Mouse (Mus musculus): ENCODE measurements around the gene Ryr2.
"Not testable (repeated sequence)": the region's sequence is repeated elsewhere in the genome, so short reads cannot be mapped to it uniquely, and the experiment has no call there.

Gene Ryr2

DNA sequence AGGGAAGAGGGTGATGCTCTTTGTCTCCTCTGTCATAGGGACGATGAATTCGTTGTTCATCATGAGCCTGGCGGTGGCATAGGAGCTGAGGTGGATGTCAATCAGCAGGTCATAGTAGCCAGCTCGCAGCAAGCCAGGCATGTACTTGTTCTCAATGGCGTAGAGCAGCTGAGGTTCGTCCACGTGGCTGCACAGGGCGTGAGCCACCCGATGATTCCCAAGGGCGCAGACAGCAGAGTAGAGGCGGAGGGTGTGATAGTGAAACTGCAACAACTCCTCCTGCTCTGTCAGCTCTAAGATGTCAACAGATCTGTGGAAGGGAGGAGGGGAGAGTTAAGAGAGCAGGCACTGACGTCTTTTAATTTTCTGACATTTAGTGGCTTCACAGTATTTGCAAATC is 368.5 kb downstream of the Ryr2 start:
- no peak for DNase-seq

DNA sequence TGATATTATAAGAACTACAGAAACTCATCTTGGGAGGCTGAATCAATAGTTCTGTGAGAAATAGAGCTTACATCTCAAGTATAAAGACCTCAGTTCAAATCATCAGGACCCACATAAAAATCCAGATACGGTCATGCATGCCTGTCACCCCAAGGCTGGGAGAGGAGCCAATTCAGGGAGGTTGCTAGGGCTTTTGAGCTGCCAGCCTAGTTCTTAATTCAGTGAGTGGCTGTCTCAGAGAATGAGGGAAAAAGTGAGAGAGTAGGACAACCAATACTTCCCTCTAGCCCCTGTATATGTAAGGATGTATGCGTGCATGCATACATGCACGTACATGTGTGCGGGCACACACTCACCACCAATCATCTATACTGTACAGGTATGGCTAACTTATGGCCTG is 390.5 kb downstream of the Ryr2 start:
- DNase-seq = no peak

- DNase-seq = peak; percentile 60
These were observed 396.9 kb downstream of the Ryr2 start for GRCm38 (mm10) chr13:11709708-11710471.

DNA sequence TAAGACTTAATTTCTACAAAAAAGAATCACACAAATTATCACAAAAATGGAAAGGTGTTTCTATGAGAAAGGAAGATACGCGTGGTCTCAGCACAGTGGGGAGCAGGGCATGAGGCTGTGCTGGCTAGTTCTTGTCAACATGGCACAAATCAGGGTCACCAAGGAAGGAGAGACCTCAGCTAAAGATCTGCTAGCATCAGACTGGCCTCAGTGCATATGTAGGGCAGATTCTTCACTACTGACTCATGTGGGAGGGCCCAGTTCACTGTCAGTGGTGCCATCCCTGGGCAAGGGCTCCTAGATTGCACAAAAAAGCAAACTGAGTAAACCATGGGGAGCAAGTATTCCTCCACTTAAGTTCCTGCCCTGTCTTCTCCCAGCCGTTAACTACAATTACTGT is 405.0 kb downstream of the Ryr2 start:
- DNase-seq = no peak

DNA sequence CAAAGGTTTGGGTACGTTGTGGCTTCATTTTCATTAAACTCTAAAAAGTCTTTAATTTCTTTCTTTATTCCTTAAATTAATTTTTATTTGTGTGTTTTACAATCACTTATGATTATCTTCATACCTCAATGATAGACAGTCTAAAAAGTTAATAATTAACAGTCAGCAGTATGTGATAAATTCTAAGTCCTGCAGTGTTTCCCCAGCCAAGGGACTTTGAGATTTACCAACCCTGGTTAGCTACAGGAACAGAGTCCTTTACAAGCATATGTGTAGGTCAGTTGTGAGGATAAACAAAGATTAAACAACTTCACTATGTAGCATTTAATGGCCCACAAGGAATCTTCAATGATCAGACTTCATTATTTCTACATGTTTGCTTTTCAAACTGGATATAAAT is 410.2 kb downstream of the Ryr2 start:
- no peak for DNase-seq

DNA sequence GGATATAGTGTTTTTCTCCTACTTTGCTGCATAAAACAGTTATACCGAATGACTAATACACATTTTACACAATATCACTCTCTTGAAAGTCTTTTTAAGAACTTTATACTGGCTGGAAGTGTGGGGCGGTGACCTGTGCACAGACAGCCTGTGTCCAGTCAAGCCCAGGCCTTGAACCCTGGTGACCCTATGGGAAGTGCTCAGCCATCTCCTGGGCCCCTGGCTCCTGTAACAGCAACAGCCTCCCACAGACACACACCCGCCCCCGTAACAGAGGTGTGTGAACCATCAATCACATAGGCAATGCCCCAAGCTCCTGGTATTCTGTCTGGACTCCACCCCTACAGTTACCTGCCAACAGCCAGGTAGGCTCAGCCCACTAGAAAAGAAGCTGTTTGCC is 424.9 kb downstream of the Ryr2 start:
- no peak for DNase-seq

DNA sequence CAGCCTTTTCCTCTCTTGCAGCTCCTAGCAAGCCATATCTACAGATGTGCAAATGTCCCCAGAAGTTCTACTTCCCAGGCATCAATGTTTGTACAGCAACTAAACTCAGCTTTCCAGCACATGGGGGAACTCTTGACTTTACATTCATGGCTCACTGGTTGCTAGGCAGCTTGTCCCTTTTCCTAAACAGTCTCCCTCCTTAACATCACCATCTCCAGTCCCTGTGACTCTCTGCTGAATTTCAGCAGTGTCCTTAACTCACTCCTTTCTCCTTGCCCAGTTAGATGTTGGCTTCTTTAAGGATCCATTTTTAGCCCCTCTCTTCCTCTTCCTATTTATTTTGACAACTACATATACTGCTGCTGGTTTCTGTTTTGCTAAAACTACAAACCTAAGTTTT is 443.9 kb downstream of the Ryr2 start:
- DNase-seq = no peak

DNA sequence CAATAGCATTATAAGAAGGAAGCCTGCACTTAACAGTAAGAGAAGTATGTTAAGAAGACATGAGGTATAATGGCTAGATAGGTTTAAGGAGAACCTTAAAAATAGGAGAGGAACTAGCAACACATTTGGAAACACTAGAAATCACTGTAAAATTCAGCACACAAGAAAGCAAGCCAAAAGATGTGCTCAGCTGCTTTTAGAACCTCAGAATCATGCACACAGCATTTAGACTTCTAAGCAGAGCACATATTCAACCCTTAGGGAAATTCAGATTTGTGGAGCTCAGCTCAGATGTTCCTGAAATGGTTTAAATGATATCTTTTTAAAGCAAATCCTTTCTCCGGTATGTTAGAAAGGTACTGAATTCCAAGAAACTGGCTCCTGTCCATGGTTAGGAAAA is 461.9 kb downstream of the Ryr2 start:
- DNase-seq = no peak

GRCm38 (mm10) chr13:11636383-11636782 is 470.4 kb downstream of the Ryr2 start:
- DNase-seq = no peak

GRCm38 (mm10) chr13:11624513-11624912 is 482.2 kb downstream of the Ryr2 start:
- no peak for DNase-seq

GRCm38 (mm10) chr13:11595431-11595830 is 511.3 kb downstream of the Ryr2 start:
- DNase-seq = no peak

DNA sequence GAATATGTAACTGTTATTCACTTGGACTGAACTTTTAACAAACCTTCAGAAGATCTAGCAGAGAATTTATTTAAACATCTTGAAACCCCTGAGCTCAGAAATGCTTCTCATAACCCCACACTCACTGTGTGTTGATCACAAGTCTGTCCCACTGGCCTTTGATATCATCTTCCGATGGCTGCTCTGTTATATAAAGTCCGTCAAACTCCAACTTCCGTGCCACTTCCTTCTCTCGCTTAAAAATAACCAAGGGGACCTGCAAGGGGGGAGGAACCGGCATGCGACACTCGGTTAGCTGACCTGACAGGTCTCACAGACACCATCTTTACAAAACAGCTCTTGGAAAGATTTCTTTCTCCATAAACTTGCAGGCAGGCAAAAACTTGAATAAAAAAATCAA is 521.5 kb downstream of the Ryr2 start:
- DNase-seq = no peak

DNA sequence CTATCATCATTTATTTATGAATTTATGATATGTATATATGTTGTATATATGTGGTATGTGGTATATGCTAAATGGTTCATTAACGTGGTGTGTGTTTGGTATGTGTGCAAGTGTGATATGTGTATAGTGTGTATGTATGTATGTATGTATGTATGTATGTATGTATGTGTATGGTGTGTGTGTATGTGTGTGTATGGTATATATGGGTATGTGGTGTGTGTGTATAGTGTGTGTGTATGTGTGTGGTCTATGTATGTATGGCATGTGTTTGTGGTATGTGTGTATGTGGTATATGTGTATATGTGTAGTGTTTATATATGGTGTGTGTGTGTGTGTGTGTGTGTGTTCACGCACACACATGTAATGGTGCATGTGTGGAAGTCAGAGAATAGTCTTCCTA is 534.2 kb downstream of the Ryr2 start:
- no peak for DNase-seq

DNA sequence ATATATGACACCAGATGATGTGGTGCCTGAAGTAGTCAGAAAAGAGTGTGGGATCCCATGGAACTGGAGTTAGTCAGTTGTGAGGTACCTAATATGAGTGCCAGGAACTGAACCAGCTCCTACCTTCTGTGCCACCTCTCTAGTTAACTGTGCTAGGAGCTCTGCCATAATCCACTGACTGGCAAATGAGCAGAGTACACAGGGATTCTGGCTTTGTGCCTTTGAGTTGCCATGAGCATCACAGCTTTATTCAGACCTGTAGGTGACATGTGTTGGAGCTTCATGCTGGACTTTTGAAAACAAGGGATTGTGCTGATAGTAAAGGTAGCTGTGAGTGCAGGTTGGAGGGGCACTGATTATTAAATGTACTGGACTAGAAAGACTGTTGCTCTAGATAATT is 539.4 kb downstream of the Ryr2 start:
- peak; percentile 18 for DNase-seq

- DNase-seq = no peak
These were observed 540.3 kb downstream of the Ryr2 start for GRCm38 (mm10) chr13:11566486-11566885.

- peak; percentile 36 for DNase-seq
These were observed 543.3 kb downstream of the Ryr2 start for GRCm38 (mm10) chr13:11563224-11564024.

DNA sequence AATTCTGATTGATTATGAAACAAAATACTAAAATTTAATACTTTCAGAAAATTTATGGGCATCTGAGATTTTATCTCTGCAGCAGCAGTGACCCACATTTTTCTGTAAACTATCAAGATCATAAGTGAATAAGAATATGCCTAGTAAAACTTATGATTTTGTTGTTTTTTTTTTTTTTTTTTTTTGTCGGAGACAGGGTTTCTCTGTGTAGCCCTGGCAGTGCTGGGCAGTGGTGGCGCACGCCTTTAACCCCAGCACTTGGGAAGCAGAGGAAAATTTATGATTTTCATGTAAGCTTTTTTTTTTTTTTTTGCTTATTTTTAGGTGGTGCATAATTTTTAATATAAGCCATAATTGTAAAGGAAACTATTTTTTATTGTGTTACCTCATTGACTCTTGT is 557.1 kb downstream of the Ryr2 start:
- DNase-seq = no peak

DNA sequence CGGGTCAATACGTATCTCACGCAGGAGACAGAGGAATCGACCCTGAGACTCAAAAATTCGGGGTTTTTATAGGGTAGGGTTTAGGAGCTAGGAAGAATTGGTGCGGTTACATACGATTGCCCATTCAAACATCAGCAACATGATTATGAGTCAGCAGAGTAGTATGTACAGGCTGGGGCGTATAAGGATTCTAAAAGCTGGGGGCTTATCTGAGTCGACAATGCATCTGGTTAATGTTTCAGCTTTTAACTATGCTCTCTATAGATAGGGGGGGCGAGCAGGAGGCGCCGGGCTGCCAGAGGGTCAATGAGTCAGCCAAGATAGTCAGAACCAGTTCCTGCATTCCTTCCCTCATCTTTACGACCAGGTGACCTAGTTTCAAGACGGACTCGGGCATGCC is 557.6 kb downstream of the Ryr2 start:
- not testable (repeated sequence) for DNase-seq

- DNase-seq = no peak
These were observed 560.9 kb downstream of the Ryr2 start for GRCm38 (mm10) chr13:11545841-11546240.

- no peak for DNase-seq
These were observed 564.2 kb downstream of the Ryr2 start for GRCm38 (mm10) chr13:11542546-11542945.

DNA sequence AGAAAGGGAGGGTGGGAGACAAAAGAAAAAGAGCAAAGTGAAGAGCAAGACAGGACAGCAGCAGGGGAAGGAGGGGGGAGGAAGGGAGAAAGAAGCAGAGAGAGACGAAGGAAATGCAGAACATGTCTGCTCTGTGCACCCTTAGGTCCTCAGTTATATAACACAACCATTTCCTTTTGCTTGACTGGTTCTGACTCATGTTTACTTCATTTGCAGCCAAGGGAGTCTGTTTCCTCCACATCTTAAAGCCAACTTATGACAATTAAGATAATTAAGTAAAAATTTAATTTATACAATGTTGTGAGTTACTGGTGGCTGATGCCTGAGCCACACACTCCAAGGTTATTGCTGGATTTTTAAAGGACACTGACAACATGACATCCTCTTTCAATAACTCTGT is 569.9 kb downstream of the Ryr2 start:
- no peak for DNase-seq

GRCm38 (mm10) chr13:11535874-11536273 is 570.9 kb downstream of the Ryr2 start:
- no peak for DNase-seq

DNA sequence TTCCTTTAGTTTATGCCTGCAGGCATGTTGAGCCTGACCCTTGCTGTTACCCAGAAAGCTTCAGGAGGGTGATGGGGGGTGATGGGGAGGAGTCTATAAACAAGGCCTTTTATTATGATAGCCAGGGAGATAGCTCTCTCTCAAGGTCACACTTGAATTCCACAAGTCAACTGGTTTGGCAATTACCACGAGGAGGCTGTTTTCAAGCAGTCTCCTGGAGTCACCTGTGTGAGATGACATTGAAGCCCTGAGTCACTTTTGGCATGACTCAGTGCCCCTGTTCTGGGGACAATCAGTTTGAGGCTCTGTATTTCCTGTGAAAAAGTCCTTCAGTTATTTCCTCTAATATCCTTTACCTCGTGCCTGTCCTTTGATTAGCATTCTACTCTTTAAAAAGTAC is 573.5 kb downstream of the Ryr2 start:
- no peak for DNase-seq

All from cerebellum, adult 9-10 months (tissue).